Mouse (Mus musculus) retina, postnatal 7 days (tissue): Measurements from ENCODE around the gene Spef1.

Source experiments
- DNase-seq: peaks from one replicate; pipeline ENCODE4 v3.0.0-alpha.2; 2012; ENCODE audit warnings: low read depth, low spot score

Spef1 gene

DNA sequence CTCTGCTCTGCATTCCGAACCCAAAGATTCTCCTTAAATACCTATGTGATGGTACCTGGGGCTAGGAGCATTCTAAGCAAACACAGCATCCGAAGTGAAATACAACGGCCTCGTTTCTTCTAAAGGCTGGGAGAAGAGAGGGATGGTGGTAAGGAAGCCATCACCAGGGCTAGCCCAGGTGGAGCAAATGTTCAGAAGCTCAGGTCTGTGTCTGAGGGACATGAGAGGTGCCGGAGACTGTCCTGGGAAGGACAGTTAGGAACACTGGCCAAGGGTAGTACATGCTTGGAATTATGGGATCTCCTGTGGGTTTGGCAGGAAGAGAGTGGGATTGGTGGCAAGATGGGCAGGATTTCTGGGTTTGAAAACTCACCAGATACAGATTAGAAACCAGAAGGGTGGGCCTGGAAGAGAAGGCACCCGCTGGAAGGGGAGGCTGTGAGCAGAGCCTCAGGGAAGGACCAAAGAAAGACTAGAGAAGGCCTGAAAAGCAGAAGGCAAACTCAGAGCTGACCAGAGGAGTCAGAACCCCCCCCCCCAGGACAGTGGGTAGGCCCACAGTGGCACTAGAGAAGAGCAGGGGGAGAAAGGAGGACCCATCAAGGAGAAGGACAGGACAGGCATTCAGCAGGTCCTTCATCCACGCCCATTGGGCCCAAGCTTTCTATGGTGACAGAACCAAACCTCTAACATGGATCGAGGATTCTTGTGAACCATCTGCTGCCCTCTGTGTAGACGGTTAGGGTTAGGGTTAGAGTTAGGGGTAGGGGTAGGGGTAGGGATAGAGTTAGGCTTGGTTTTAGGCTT lies 61.7 kb downstream of the Spef1 start:
- DNase-seq, result no peak

DNA sequence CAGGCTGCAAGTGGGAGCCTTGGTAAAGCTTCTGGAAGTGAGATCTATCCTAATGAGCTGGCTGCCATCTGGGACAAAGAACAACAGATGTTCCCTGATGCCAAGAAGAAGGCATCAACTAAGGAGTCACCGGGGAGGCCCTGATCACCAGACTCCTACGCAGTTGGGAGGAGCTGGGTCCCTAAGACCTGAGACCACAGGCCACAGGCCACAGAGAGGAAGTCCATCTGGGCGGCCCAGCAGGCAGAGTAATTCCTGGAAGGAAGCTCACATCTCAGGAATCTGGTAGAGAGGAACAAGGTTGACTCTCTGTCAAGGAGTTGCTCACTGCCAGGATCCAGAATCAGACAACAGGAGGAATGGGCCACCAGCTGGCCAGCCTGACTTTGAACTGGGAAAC lies 62.9 kb downstream of the Spef1 start:
- no peak for DNase-seq
